Mouse (Mus musculus): ENCODE results near the gene Pbx2. TPM values are rescaled to one million over a fixed set of nuclear protein-coding genes. Genes with fewer than 3 reads are reported as not detected.
A peak's percentile ranks its signal among the peaks of the same experiment; 100 is the strongest.

Pbx2 gene
- polyA plus RNA-seq, 1 experiment: 66.1 TPM

DNA sequence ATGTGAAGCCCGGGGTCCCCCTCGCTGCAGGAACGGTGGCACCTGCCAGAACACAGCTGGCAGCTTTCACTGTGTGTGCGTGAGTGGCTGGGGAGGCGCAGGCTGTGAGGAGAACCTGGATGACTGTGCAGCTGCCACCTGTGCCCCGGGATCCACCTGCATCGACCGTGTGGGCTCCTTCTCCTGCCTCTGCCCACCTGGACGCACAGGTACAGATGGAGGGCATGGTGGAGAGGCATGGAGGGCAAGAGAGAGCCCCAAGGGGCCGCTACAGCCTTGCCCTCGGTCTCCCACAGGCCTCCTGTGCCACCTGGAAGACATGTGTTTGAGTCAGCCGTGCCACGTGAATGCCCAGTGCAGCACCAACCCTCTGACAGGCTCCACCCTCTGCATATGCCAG, 22.6 kb upstream of the Pbx2 start:
- Histone ChIP-seq H3K9ac (ENCODE audit: low read depth, poor library complexity, severe bottlenecking) (no peak overlapping the region), H3K9me3 (replicated peaks; ENCODE audit: control insufficient read depth, insufficient read depth, low read length, poor library complexity, severe bottlenecking) (no peaks in the 10 kb centered on the region), H3K4me3 (ENCODE audit: low read depth, low read length) (no peak overlapping the region), H3K27me3 (ENCODE audit: control insufficient read depth, insufficient read depth, low read length, poor library complexity, severe bottlenecking) (no peaks in the 10 kb centered on the region), H3K27ac (ENCODE audit: insufficient read depth, low read length) (no peak overlapping the region), H3K4me1 (ENCODE audit: control insufficient read depth, insufficient read depth, low read length) (peaks cover 6% of the 10 kb centered on the region), H3K36me3 (ENCODE audit: control insufficient read depth, insufficient read depth, low read length, poor library complexity, severe bottlenecking) (no peaks in the 10 kb centered on the region)
- TF ChIP-seq EP300 (IDR thresholded peaks at IDR 0.05; ENCODE audit: insufficient read depth, low read depth, low read length): no peak
- no peak for TF ChIP-seq POLR2A (IDR thresholded peaks at IDR 0.05; ENCODE audit: insufficient read depth, low read length)
- TF ChIP-seq CTCF (IDR thresholded peaks at IDR 0.05; ENCODE audit: low read depth, low read length): no peak

DNA sequence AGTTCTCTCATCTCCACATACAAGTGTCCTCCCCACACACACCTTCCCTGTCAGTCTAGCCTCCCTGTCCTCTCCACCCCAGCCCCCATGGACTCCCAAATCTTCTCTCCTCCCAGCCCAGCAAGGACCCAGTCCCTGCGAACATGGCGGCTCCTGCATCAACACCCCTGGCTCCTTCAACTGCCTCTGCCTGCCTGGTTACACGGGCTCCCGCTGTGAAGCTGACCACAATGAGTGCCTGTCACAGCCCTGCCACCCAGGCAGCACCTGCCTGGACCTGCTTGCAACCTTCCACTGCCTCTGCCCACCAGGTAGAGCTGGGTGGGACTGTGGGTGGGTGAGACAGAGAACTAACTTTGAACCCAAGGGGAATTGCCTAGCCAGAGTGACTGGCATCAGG, 21.1 kb upstream of the Pbx2 start:
- no peaks in the 10 kb centered on the region for H3K36me3 ChIP-seq (ENCODE audit: control insufficient read depth, insufficient read depth, low read length, poor library complexity, severe bottlenecking)
- TF ChIP-seq EP300 (IDR thresholded peaks at IDR 0.05; ENCODE audit: insufficient read depth, low read depth, low read length) (no peak), POLR2A (IDR thresholded peaks at IDR 0.05; ENCODE audit: insufficient read depth, low read length) (no peak)
- no peaks in the 10 kb centered on the region for H3K9me3 ChIP-seq (replicated peaks; ENCODE audit: control insufficient read depth, insufficient read depth, low read length, poor library complexity, severe bottlenecking)
- H3K9ac ChIP-seq (ENCODE audit: low read depth, poor library complexity, severe bottlenecking): no peak overlapping the region
- no peaks in the 10 kb centered on the region for H3K27me3 ChIP-seq (ENCODE audit: control insufficient read depth, insufficient read depth, low read length, poor library complexity, severe bottlenecking)
- peaks cover 2% of the 10 kb centered on the region for H3K4me1 ChIP-seq (ENCODE audit: control insufficient read depth, insufficient read depth, low read length)
- no peak overlapping the region for H3K4me3 ChIP-seq (ENCODE audit: low read depth, low read length)
- no peak overlapping the region for H3K27ac ChIP-seq (ENCODE audit: insufficient read depth, low read length)

DNA sequence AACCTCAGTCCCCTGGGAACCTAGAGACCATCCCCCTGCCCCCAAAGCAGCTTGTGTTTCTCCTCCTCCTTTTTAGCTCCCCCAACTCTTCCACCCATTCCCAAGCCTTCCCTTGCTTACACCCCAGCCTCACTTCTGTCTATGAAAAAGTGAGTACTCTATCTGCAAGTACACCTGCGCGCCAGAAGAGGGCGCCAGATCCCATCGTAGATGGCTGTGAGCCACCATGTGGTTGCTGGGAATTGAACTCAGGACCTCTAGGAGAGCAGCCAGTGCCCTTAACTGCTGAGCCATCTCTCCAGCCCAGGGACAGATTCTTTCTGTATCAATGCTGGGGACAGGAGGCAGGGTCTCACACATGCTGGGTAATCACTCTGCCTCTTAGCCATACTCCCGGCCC, 19.2 kb upstream of the Pbx2 start:
- H3K27me3 ChIP-seq (ENCODE audit: control insufficient read depth, insufficient read depth, low read length, poor library complexity, severe bottlenecking): no peaks in the 10 kb centered on the region
- no peaks in the 10 kb centered on the region for H3K36me3 ChIP-seq (ENCODE audit: control insufficient read depth, insufficient read depth, low read length, poor library complexity, severe bottlenecking)
- no peaks in the 10 kb centered on the region for H3K4me1 ChIP-seq (ENCODE audit: control insufficient read depth, insufficient read depth, low read length)
- no peaks in the 10 kb centered on the region for H3K9me3 ChIP-seq (replicated peaks; ENCODE audit: control insufficient read depth, insufficient read depth, low read length, poor library complexity, severe bottlenecking)
- peak overlapping the region; percentile 15 for H3K4me3 ChIP-seq (ENCODE audit: low read depth, low read length)
- no peak overlapping the region for H3K27ac ChIP-seq (ENCODE audit: insufficient read depth, low read length)
- H3K9ac ChIP-seq (ENCODE audit: low read depth, poor library complexity, severe bottlenecking): no peak overlapping the region
- TF ChIP-seq CTCF (IDR thresholded peaks at IDR 0.05; ENCODE audit: low read depth, low read length): peak; percentile 84
- no peak for TF ChIP-seq POLR2A (IDR thresholded peaks at IDR 0.05; ENCODE audit: insufficient read depth, low read length)

DNA sequence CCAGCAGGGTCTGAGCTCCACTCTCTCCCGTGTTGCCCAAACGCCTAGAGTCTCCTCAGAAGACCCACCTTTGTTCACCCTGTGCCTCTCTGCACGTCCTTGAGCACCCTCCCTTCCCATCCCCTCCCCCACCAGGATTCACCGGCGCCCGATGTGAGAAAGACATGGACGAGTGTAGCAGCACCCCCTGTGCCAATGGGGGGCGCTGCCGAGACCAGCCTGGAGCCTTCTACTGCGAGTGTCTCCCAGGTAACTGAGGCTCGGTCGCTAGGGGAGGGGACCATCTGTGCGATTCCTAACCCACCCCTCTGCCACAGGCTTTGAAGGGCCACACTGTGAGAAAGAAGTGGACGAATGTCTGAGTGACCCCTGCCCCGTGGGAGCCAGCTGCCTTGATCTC, 18.7 kb upstream of the Pbx2 start:
- Histone ChIP-seq H3K4me1 (ENCODE audit: control insufficient read depth, insufficient read depth, low read length) (no peaks in the 10 kb centered on the region), H3K9me3 (replicated peaks; ENCODE audit: control insufficient read depth, insufficient read depth, low read length, poor library complexity, severe bottlenecking) (no peaks in the 10 kb centered on the region), H3K4me3 (ENCODE audit: low read depth, low read length) (peak overlapping the region; percentile 15), H3K27me3 (ENCODE audit: control insufficient read depth, insufficient read depth, low read length, poor library complexity, severe bottlenecking) (no peaks in the 10 kb centered on the region), H3K36me3 (ENCODE audit: control insufficient read depth, insufficient read depth, low read length, poor library complexity, severe bottlenecking) (no peaks in the 10 kb centered on the region), H3K27ac (ENCODE audit: insufficient read depth, low read length) (no peak overlapping the region), H3K9ac (ENCODE audit: low read depth, poor library complexity, severe bottlenecking) (no peak overlapping the region)
- TF ChIP-seq EP300 (IDR thresholded peaks at IDR 0.05; ENCODE audit: insufficient read depth, low read depth, low read length) (no peak), CTCF (IDR thresholded peaks at IDR 0.05; ENCODE audit: low read depth, low read length) (peak; percentile 68)

GRCm38 (mm10) chr17:34576577-34576976, 14.5 kb upstream of the Pbx2 start:
- TF ChIP-seq EP300 (IDR thresholded peaks at IDR 0.05; ENCODE audit: insufficient read depth, low read depth, low read length): no peak
- Histone ChIP-seq H3K9me3 (replicated peaks; ENCODE audit: control insufficient read depth, insufficient read depth, low read length, poor library complexity, severe bottlenecking) (no peaks in the 10 kb centered on the region), H3K36me3 (ENCODE audit: control insufficient read depth, insufficient read depth, low read length, poor library complexity, severe bottlenecking) (no peaks in the 10 kb centered on the region)

DNA sequence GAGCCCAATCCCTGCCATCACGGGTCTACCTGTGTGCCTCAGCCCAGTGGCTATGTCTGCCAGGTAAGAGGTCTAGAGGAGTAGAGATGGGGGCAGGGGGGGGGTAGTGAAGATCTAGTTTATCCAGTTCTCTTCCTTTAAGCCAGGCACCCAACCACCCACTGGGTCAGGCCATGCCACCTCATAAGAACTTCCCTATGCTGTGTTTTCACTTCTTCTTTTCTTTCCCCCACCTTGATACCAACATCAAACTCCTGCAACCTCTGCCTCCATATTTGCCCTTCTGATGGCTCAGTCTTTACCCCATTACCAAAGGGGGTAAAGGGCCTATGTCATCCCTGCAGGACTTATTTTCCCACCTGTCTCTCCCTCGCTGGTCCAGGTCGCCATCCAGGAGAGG, 13.0 kb upstream of the Pbx2 start:
- Histone ChIP-seq H3K36me3 (ENCODE audit: control insufficient read depth, insufficient read depth, low read length, poor library complexity, severe bottlenecking) (no peaks in the 10 kb centered on the region), H3K9me3 (replicated peaks; ENCODE audit: control insufficient read depth, insufficient read depth, low read length, poor library complexity, severe bottlenecking) (no peaks in the 10 kb centered on the region), H3K4me3 (ENCODE audit: low read depth, low read length) (no peak overlapping the region), H3K9ac (ENCODE audit: low read depth, poor library complexity, severe bottlenecking) (no peak overlapping the region), H3K27ac (ENCODE audit: insufficient read depth, low read length) (no peak overlapping the region), H3K4me1 (ENCODE audit: control insufficient read depth, insufficient read depth, low read length) (no peaks in the 10 kb centered on the region), H3K27me3 (ENCODE audit: control insufficient read depth, insufficient read depth, low read length, poor library complexity, severe bottlenecking) (no peaks in the 10 kb centered on the region)
- TF ChIP-seq CTCF (IDR thresholded peaks at IDR 0.05; ENCODE audit: low read depth, low read length): no peak
- no peak for TF ChIP-seq EP300 (IDR thresholded peaks at IDR 0.05; ENCODE audit: insufficient read depth, low read depth, low read length)
- no peak for TF ChIP-seq POLR2A (IDR thresholded peaks at IDR 0.05; ENCODE audit: insufficient read depth, low read length)

More at GRCm38 (mm10) chr17:34576577-34576976, 14.5 kb upstream of the Pbx2 start:
- no peaks in the 10 kb centered on the region for H3K27me3 ChIP-seq (ENCODE audit: control insufficient read depth, insufficient read depth, low read length, poor library complexity, severe bottlenecking)
- H3K4me3 ChIP-seq (ENCODE audit: low read depth, low read length): no peak overlapping the region
- no peak overlapping the region for H3K27ac ChIP-seq (ENCODE audit: insufficient read depth, low read length)
- no peak overlapping the region for H3K9ac ChIP-seq (ENCODE audit: low read depth, poor library complexity, severe bottlenecking)
- no peaks in the 10 kb centered on the region for H3K4me1 ChIP-seq (ENCODE audit: control insufficient read depth, insufficient read depth, low read length)
